Mouse (Mus musculus): ENCODE measurements around the gene Tekt5.

The Tekt5 gene

GRCm38 (mm10) chr16:10335953-10336352 lies 59.3 kb downstream of the Tekt5 start:
- no peak for DNase-seq

GRCm38 (mm10) chr16:10332732-10333131 lies 62.6 kb downstream of the Tekt5 start:
- DNase-seq = no peak

GRCm38 (mm10) chr16:10330586-10331495 lies 64.4 kb downstream of the Tekt5 start:
- DNase-seq = no peak

GRCm38 (mm10) chr16:10327563-10328333 lies 67.5 kb downstream of the Tekt5 start:
- peak; percentile 40 for DNase-seq

GRCm38 (mm10) chr16:10319914-10320569 lies 75.2 kb downstream of the Tekt5 start:
- DNase-seq = peak; percentile 45

- no peak for DNase-seq
Measured at GRCm38 (mm10) chr16:10317197-10317544, 78.1 kb downstream of the Tekt5 start.

- no peak for DNase-seq
Measured at GRCm38 (mm10) chr16:10316493-10317196, 78.6 kb downstream of the Tekt5 start.

GRCm38 (mm10) chr16:10313646-10314088 lies 81.6 kb downstream of the Tekt5 start, which contains the start of gene Emp2:
Emp2 (minus strand) TSS chr16:10313968.
- peak; percentile 27 for DNase-seq

- no peak for DNase-seq
Measured at GRCm38 (mm10) chr16:10313226-10313625, 82.1 kb downstream of the Tekt5 start.

- no peak for DNase-seq
Measured at GRCm38 (mm10) chr16:10311989-10312388, 83.3 kb downstream of the Tekt5 start.

GRCm38 (mm10) chr16:10311086-10311485 lies 84.2 kb downstream of the Tekt5 start:
- no peak for DNase-seq

- DNase-seq = no peak
Measured at GRCm38 (mm10) chr16:10310507-10310906, 84.8 kb downstream of the Tekt5 start.
